Mouse (Mus musculus) heart, embryonic 11.5 days (tissue): ENCODE data around the gene Rdh5. TPM values are rescaled to one million over a fixed set of nuclear protein-coding genes. Genes with fewer than 3 reads are reported as not detected.

ENCODE experiments used
- ATAC-seq: fragments of 200-750 bp; cut with Nextera tagmentation; replicated peaks from 2 replicates; pipeline ENCODE4 v1.8.0; 2017; ENCODE audit warnings: moderate library complexity; ENCODE audit not compliant: insufficient number of reproducible peaks, low FRiP score, low TSS enrichment
- H3K27ac ChIP-seq: fragments of 300-500 bp; sonication (generic); 2 replicates; pipeline ENCODE4 v1.5.1; 2014; ENCODE audit warnings: mild to moderate bottlenecking, low read depth, low read length
- H3K27me3 ChIP-seq: fragments of 300-500 bp; sonication (generic); 2 replicates; pipeline ENCODE4 v1.6.1; 2014; ENCODE audit warnings: mild to moderate bottlenecking, low read length, mixed read lengths; ENCODE audit not compliant: control insufficient read depth, insufficient read depth
- H3K36me3 ChIP-seq: fragments of 300-500 bp; sonication (generic); 2 replicates; pipeline ENCODE4 v1.6.1; 2014; ENCODE audit warnings: mild to moderate bottlenecking, low read length, moderate library complexity, mixed read lengths; ENCODE audit not compliant: control insufficient read depth, insufficient read depth
- H3K4me1 ChIP-seq: fragments of 300-500 bp; sonication (generic); 2 replicates; pipeline ENCODE4 v1.6.1; 2014; ENCODE audit warnings: low read length; ENCODE audit not compliant: control insufficient read depth, insufficient read depth
- H3K4me2 ChIP-seq: fragments of 300-500 bp; sonication (generic); 2 replicates; pipeline ENCODE4 v1.6.1; 2014; ENCODE audit warnings: mild to moderate bottlenecking, moderate library complexity
- H3K4me3 ChIP-seq: fragments of 300-500 bp; sonication (generic); 2 replicates; pipeline ENCODE4 v1.5.1; 2014; ENCODE audit warnings: low read depth, low read length
- H3K9ac ChIP-seq: fragments of 300-500 bp; sonication (generic); 2 replicates; pipeline ENCODE4 v1.6.1; 2014; ENCODE audit warnings: mild to moderate bottlenecking, low read depth, low read length, moderate library complexity
- H3K9me3 ChIP-seq: fragments of 300-500 bp; sonication (generic); replicated peaks from 2 replicates; pipeline ENCODE4 v1.6.1; 2016; ENCODE audit warnings: low read length; ENCODE audit not compliant: control insufficient read depth
- WGBS: fragments of 180-500 bp; shearing (Covaris S2); extraction: QIAGEN DNeasy Blood & Tissue Kit; methylation state at CpG from one replicate; pipeline ENCODE4 v1.1.7; 2014; ENCODE audit not compliant: insufficient replicate concordance; 5-methylcytosine and 5-hydroxymethylcytosine counted together
- polyA plus RNA-seq: library from polyadenylated mRNA; unstranded; fragments of >200 nt; fragmentation: Nextera tagmentation; extraction: Ambion mirVana; gene quantifications from 2 replicates; pipeline ENCODE4 v1.2.1, GENCODE M21; 2014

Rdh5 gene
- polyA plus RNA-seq = 6.1 and 8.1 TPM in 2 replicates

GRCm38 (mm10) chr10:128922822-128923012, at the start of gene Rdh5:
Gene Rdh5, minus strand, starts transcription at chr10:128922888.
- H3K9ac ChIP-seq = peak within 1 kb of the TSS; percentile 90
- ATAC-seq = no peak
- peak within 1 kb of the TSS; percentile 90 for H3K4me3 ChIP-seq
- peak within 1 kb of the TSS; percentile 90 for H3K4me2 ChIP-seq
- 28% methylated on average over 1 of the region's 1 CpGs for WGBS
- no peaks in the 10 kb centered on the region for H3K9me3 ChIP-seq
- H3K27me3 ChIP-seq = no peaks in the 10 kb centered on the region
- peak within 1 kb of the TSS; percentile 88 for H3K27ac ChIP-seq
- H3K4me1 ChIP-seq = peaks cover 13% of the 10 kb centered on the region
- H3K36me3 ChIP-seq = peaks cover under 1% of the 10 kb centered on the region; the same call in 1 of the 2 replicates

DNA sequence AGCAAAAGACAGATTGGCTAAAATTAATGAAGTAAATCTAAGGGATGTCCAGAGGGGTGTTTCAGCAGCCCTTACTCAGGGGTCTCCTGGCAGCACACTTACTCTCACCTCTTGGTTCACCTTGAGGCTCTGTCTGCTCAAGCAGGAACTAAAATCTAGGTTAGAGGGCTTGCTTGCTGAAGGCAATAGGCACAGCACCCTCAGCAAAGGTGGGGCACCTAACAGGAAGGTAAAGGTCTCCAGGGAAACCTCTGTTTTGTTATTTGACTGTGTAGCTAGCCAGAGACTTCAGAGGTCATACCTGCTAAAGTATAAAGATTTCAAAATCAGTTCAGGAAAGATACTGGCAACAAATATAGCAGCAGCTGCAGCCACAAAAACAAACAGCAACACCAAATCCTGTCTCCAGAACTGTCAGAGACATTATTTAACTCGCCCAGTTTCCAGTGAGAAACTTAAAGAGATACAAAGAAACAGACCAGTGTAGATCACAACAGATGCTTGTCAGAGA, 48.1 kb upstream of the Rdh5 start:
- Histone ChIP-seq H3K27ac (no peak overlapping the region), H3K36me3 (no peaks in the 10 kb centered on the region), H3K4me1 (no peaks in the 10 kb centered on the region), H3K4me2 (no peak overlapping the region), H3K27me3 (no peaks in the 10 kb centered on the region), H3K4me3 (no peak overlapping the region), H3K9me3 (no peaks in the 10 kb centered on the region), H3K9ac (no peak overlapping the region)
- 38% methylated on average over 1 of the region's 1 CpGs for WGBS
- no peak for ATAC-seq

DNA sequence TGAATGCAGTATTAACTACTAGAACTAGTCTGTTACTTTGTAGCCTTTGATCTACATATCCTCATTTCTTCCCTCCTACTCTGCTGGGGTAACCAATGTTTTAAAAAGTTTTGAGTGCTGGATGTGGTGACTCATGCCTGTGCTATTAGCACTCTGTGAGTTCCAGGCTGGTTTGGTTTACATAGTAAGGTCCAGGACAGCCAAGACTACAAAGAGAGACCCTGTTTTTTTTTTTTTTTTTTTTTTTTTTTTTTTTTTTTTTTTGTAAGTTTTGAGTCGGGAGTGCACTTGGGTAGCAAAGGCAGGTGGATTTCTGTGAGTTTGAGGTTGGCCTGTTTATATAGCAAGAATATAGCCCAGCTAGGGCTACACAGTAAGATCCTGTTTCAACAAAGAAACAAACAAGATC, 45.7 kb upstream of the Rdh5 start:
- H3K27me3 ChIP-seq = no peaks in the 10 kb centered on the region
- no peaks in the 10 kb centered on the region for H3K36me3 ChIP-seq
- ATAC-seq = no peak
- WGBS = 21% methylated on average over 1 of the region's 1 CpGs
- H3K4me2 ChIP-seq = no peak overlapping the region
- H3K9me3 ChIP-seq = no peaks in the 10 kb centered on the region
- H3K9ac ChIP-seq = no peak overlapping the region
- no peak overlapping the region for H3K4me3 ChIP-seq
- H3K27ac ChIP-seq = no peak overlapping the region
- no peaks in the 10 kb centered on the region for H3K4me1 ChIP-seq

DNA sequence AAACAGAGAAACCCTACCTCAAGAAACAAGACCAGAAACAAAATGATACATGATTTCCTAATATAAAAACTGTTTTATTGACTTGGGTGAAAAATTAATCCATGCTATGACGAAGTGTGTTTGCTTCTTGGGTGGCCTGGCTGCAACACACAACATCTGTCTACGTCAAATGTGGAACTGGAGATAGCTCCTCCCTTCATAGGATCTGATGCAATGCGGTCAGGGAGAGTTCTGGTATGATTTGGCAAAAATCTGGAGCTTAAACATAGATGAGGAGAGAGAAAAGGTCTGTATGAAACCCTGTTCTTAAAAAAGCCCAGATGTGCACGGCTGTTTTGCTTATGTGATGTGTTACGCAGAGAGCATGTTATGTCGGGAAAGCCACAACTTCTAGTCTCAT, 43.2 kb upstream of the Rdh5 start:
- Histone ChIP-seq H3K9ac (no peak overlapping the region), H3K4me2 (no peak overlapping the region), H3K4me1 (no peaks in the 10 kb centered on the region), H3K4me3 (no peak overlapping the region), H3K9me3 (no peaks in the 10 kb centered on the region), H3K27me3 (no peaks in the 10 kb centered on the region), H3K27ac (no peak overlapping the region), H3K36me3 (no peaks in the 10 kb centered on the region)
- no peak for ATAC-seq
- WGBS = 80% methylated on average over 6 of the region's 6 CpGs

GRCm38 (mm10) chr10:128964961-128965360, 42.3 kb upstream of the Rdh5 start:
- Histone ChIP-seq H3K9ac (no peak overlapping the region), H3K36me3 (no peaks in the 10 kb centered on the region), H3K27ac (no peak overlapping the region), H3K9me3 (no peaks in the 10 kb centered on the region), H3K4me3 (no peak overlapping the region), H3K4me1 (no peaks in the 10 kb centered on the region), H3K4me2 (no peak overlapping the region), H3K27me3 (no peaks in the 10 kb centered on the region)
- ATAC-seq = no peak
- 70% methylated on average over 2 of the region's 2 CpGs for WGBS

DNA sequence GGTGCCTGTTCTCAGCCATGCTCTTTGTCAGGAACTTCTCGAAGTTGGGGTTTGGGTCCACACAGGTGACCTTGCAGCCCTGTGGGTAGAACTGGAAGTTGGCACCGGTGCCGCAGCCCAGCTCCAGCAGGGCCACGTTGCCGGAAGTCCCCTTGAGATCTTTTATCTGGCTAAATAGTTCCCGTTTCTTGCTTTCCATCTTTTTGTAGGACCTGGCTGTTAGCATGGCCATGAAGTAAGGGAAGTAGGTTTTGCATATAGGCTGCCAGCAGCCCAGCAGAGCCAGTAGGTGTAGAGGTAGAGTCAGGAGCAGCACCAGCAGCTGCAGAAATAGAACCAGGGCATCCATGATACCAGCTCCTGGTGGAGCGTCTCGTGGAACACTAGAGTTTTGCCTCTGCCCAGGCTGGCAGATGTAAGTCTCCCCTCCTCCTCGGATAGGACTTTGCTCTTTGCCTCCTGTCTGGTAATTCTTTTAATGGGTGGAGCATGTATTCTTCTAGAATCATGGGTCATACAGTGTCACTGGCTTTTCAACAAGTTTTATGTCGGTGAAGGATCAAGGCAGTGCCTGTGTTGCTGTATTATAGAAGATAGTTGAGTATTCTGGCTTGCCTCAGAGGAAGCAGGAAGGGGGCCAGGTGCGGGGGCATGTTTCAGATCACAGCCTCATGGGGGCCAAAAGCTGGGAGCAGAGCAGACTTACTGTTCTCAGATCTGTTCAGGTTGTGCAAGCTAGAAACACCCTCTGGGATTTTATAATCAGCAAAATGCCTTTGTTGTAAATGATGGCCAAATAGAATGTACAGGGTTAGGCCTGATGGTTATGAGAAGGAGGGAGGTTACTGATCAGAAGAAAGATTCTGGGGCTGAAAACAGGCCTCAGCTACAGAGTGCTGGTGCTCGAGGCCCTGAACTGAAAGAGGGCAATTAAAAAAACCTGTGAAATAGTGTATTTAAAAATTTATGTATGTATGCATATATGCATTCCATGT, 38.2 kb upstream of the Rdh5 start, which contains the start of gene Mettl7b:
TSS of gene Mettl7b (minus strand) at position 399 of the 995 bp plus-strand sequence.
- Histone ChIP-seq H3K4me3 (no peak within 1 kb of the TSS), H3K9ac (no peak within 1 kb of the TSS), H3K36me3 (no peaks in the 10 kb centered on the region), H3K27me3 (peaks cover 3% of the 10 kb centered on the region; the same call in 1 of the 2 replicates), H3K27ac (no peak within 1 kb of the TSS), H3K4me2 (no peak within 1 kb of the TSS), H3K4me1 (no peaks in the 10 kb centered on the region), H3K9me3 (no peaks in the 10 kb centered on the region)
- WGBS = 74% methylated on average over 12 of the region's 12 CpGs
- ATAC-seq = no peak

DNA sequence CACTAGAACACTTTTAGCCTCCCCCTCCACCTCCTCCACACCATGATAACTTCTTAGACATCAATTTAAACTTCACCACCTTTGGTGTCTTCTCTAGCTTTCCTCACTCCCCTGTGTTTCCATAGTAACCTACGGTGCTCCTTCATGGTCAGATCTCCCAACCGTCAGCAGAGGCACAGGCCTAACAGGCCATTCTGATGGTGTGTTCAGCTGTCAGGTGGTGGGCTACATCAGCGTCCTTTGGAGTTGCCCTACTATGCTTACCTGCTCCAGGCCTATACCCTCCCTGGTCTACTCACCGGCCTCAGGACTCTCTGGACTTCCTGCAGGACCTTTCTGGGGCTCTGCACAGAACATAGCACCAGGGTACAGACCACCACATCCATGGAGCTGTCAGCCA, 37.5 kb upstream of the Rdh5 start:
- no peak for ATAC-seq
- Histone ChIP-seq H3K9me3 (no peaks in the 10 kb centered on the region), H3K4me2 (no peak overlapping the region), H3K4me3 (no peak overlapping the region), H3K36me3 (no peaks in the 10 kb centered on the region), H3K9ac (no peak overlapping the region), H3K27ac (no peak overlapping the region), H3K27me3 (peaks cover 6% of the 10 kb centered on the region), H3K4me1 (no peaks in the 10 kb centered on the region)
- 65% methylated on average over 4 of the region's 4 CpGs for WGBS

GRCm38 (mm10) chr10:128958340-128958739, 35.7 kb upstream of the Rdh5 start:
- no peak overlapping the region for H3K4me3 ChIP-seq
- no peak for ATAC-seq
- 64% methylated on average over 10 of the region's 10 CpGs for WGBS
- H3K27me3 ChIP-seq = peaks cover 6% of the 10 kb centered on the region
- no peaks in the 10 kb centered on the region for H3K4me1 ChIP-seq
- no peak overlapping the region for H3K9ac ChIP-seq
- no peaks in the 10 kb centered on the region for H3K9me3 ChIP-seq
- H3K36me3 ChIP-seq = no peaks in the 10 kb centered on the region
- no peak overlapping the region for H3K27ac ChIP-seq
- H3K4me2 ChIP-seq = no peak overlapping the region
